Mouse (Mus musculus) bone marrow, adult 2 months (tissue): ENCODE measurements around the gene Lbhd2.

Source experiments
- CTCF ChIP-seq: fragments of 200-500 bp; IDR thresholded peaks from 2 replicates; pipeline ENCODE4 v1.5.1; 2011; ENCODE audit warnings: low read length, control low read depth; ENCODE audit not compliant: control insufficient read depth, insufficient read depth
- POLR2A ChIP-seq: fragments of 200-500 bp; IDR thresholded peaks from 2 replicates; pipeline ENCODE4 v1.6.1; 2011; ENCODE audit warnings: low read depth, mild to moderate bottlenecking, control low read depth, low read length, borderline replicate concordance; ENCODE audit not compliant: control insufficient read depth

DNA sequence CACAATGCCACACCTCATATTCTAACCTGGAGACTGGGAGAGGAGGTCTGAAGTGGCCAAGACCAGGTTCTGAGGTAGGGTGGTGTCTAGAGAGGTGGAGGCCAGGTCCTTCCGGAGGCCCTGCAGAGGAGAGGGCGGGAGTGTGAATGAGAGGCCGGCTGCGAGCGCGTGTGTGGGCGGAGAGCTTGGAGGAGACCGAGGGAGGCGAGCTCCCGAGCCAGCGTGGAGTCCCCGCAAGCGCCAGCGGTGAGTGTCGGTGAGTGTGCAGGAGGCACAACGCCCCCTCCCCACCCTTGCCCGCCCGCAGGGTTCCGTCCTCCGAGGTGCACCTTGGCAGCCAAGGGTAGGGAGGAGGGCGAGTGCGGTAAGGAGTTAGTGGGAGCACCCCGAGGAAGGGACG lies at the start of gene Lbhd2:
- TF ChIP-seq CTCF (no peak), POLR2A (no peak)
